Mouse (Mus musculus): ENCODE results near the gene Foxq1.

The Foxq1 gene

GRCm38 (mm10) chr13:31572806-31573508, 17.0 kb downstream of the Foxq1 start:
- DNase-seq: no peak

- no peak for DNase-seq
Measured at GRCm38 (mm10) chr13:31574627-31575026, 18.7 kb downstream of the Foxq1 start.

DNA sequence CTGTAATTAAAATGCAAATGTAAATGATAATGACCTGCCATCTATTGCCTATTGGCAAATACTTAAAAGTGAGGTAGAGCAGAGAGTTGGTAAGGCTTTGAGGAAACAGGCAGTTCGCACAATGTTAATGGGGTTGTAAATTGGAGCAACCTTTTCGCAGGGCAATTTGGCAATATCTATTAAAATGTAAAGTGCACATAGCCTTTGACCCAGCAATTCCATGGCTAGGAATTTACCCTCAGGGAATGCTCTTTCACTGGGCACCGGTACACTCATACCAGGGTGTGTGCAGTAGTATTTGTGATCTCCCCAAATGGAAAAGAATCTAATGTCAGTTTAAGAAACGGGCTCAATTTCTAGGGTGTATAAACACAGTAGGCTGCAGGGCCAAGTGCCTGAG, 20.8 kb downstream of the Foxq1 start:
- no peak for DNase-seq

GRCm38 (mm10) chr13:31577576-31577975, 21.6 kb downstream of the Foxq1 start:
- DNase-seq: no peak

DNA sequence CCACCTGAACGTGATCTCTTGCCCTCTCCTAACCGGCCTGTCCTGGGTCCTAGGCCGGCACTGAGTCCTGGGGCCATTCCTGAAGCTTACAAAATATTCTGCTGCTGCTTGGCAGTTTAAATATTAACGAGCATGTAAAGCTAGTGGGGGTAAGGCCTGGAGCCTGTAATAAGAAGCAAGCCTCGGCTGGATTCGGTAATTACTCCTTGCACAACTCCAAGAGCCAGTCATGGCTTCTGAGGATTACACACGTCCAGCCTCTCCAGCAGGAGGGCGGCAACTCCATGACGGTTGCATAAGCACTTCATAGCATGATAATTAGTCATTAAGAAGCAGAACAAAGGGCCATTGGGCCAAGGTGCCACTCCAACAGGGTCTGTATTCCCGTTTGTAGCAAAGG, 22.5 kb downstream of the Foxq1 start:
- DNase-seq: peak; percentile 24 to 57

- peak; percentile 46 to 56 for DNase-seq
Measured at GRCm38 (mm10) chr13:31579866-31580265, 23.9 kb downstream of the Foxq1 start.

- no peak for DNase-seq
Measured at GRCm38 (mm10) chr13:31587341-31587740, 31.4 kb downstream of the Foxq1 start.

- no peak for DNase-seq
Measured at GRCm38 (mm10) chr13:31599576-31599975, 43.6 kb downstream of the Foxq1 start.

GRCm38 (mm10) chr13:31603964-31604363, 48.0 kb downstream of the Foxq1 start:
- DNase-seq: no peak
